Mouse (Mus musculus): ENCODE data around the gene Dglucy. TPM values are rescaled to one million over a fixed set of nuclear protein-coding genes. Genes with fewer than 3 reads are reported as not detected.

Dglucy gene
- polyA plus RNA-seq, 1 experiment from 2014 or later = 2.6 TPM

- no peak overlapping the region for H3K4me2 ChIP-seq (replicated peaks; ENCODE audit: low read depth)
- TF ChIP-seq CTCF (IDR thresholded peaks at IDR 0.05; ENCODE audit: low read depth) = no peak
- no peak overlapping the region for H3K9ac ChIP-seq (ENCODE audit: low read depth, low read length)
- no peaks in the 10 kb centered on the region for H3K36me3 ChIP-seq (ENCODE audit: control insufficient read depth, insufficient read depth)
- WGBS = 80% methylated on average over 2 of the region's 2 CpGs
- no peaks in the 10 kb centered on the region for H3K4me1 ChIP-seq (replicated peaks; ENCODE audit: control insufficient read depth, insufficient read depth, low read length)
- ATAC-seq = no peak
- no peaks in the 10 kb centered on the region for H3K9me3 ChIP-seq (ENCODE audit: control insufficient read depth)
- no peaks in the 10 kb centered on the region for H3K27me3 ChIP-seq (replicated peaks; ENCODE audit: control insufficient read depth, insufficient read depth, low read length)
- H3K4me3 ChIP-seq (ENCODE audit: low read depth, low read length) = no peak overlapping the region
- no peak overlapping the region for H3K27ac ChIP-seq (ENCODE audit: low read depth, low read length)
Observed at GRCm38 (mm10) chr12:100831021-100831420, 52.2 kb downstream of the Dglucy start.

- H3K4me2 ChIP-seq (replicated peaks; ENCODE audit: low read depth) = no peak overlapping the region
- no peak overlapping the region for H3K27ac ChIP-seq (ENCODE audit: low read depth, low read length)
- WGBS = 74% methylated on average over 8 of the region's 8 CpGs
- no peak for TF ChIP-seq CTCF (IDR thresholded peaks at IDR 0.05; ENCODE audit: low read depth)
- no peaks in the 10 kb centered on the region for H3K4me1 ChIP-seq (replicated peaks; ENCODE audit: control insufficient read depth, insufficient read depth, low read length)
- no peaks in the 10 kb centered on the region for H3K27me3 ChIP-seq (replicated peaks; ENCODE audit: control insufficient read depth, insufficient read depth, low read length)
- no peak overlapping the region for H3K9ac ChIP-seq (ENCODE audit: low read depth, low read length)
- H3K4me3 ChIP-seq (ENCODE audit: low read depth, low read length) = no peak overlapping the region
- no peak for ATAC-seq
- H3K9me3 ChIP-seq (ENCODE audit: control insufficient read depth) = no peaks in the 10 kb centered on the region
- H3K36me3 ChIP-seq (ENCODE audit: control insufficient read depth, insufficient read depth) = no peaks in the 10 kb centered on the region
Observed at GRCm38 (mm10) chr12:100831629-100832325, 52.9 kb downstream of the Dglucy start.

- Histone ChIP-seq H3K4me1 (replicated peaks; ENCODE audit: control insufficient read depth, insufficient read depth, low read length) (no peaks in the 10 kb centered on the region), H3K4me3 (ENCODE audit: low read depth, low read length) (no peak overlapping the region), H3K27me3 (replicated peaks; ENCODE audit: control insufficient read depth, insufficient read depth, low read length) (no peaks in the 10 kb centered on the region), H3K36me3 (ENCODE audit: control insufficient read depth, insufficient read depth) (no peaks in the 10 kb centered on the region), H3K27ac (ENCODE audit: low read depth, low read length) (no peak overlapping the region), H3K9me3 (ENCODE audit: control insufficient read depth) (no peaks in the 10 kb centered on the region), H3K4me2 (replicated peaks; ENCODE audit: low read depth) (no peak overlapping the region), H3K9ac (ENCODE audit: low read depth, low read length) (no peak overlapping the region)
- ATAC-seq = no peak
- WGBS = 72% methylated on average over 3 of the region's 3 CpGs
- no peak for TF ChIP-seq CTCF (IDR thresholded peaks at IDR 0.05; ENCODE audit: low read depth)
Observed at GRCm38 (mm10) chr12:100837208-100837607, 58.4 kb downstream of the Dglucy start.

GRCm38 (mm10) chr12:100839079-100839600 is 60.3 kb downstream of the Dglucy start:
- no peak overlapping the region for H3K9ac ChIP-seq (ENCODE audit: low read depth, low read length)
- no peaks in the 10 kb centered on the region for H3K4me1 ChIP-seq (replicated peaks; ENCODE audit: control insufficient read depth, insufficient read depth, low read length)
- no peak overlapping the region for H3K4me2 ChIP-seq (replicated peaks; ENCODE audit: low read depth)
- H3K27me3 ChIP-seq (replicated peaks; ENCODE audit: control insufficient read depth, insufficient read depth, low read length) = no peaks in the 10 kb centered on the region
- no peak for ATAC-seq
- no peak for TF ChIP-seq CTCF (IDR thresholded peaks at IDR 0.05; ENCODE audit: low read depth)
- no peaks in the 10 kb centered on the region for H3K36me3 ChIP-seq (ENCODE audit: control insufficient read depth, insufficient read depth)
- H3K9me3 ChIP-seq (ENCODE audit: control insufficient read depth) = no peaks in the 10 kb centered on the region
- WGBS = 20% methylated on average over 8 of the region's 8 CpGs
- H3K27ac ChIP-seq (ENCODE audit: low read depth, low read length) = no peak overlapping the region
- H3K4me3 ChIP-seq (ENCODE audit: low read depth, low read length) = no peak overlapping the region

GRCm38 (mm10) chr12:100839926-100840325 is 61.1 kb downstream of the Dglucy start:
- no peak overlapping the region for H3K27ac ChIP-seq (ENCODE audit: low read depth, low read length)
- WGBS = 87% methylated on average over 6 of the region's 6 CpGs
- H3K36me3 ChIP-seq (ENCODE audit: control insufficient read depth, insufficient read depth) = no peaks in the 10 kb centered on the region
- no peak for TF ChIP-seq CTCF (IDR thresholded peaks at IDR 0.05; ENCODE audit: low read depth)
- no peak overlapping the region for H3K4me2 ChIP-seq (replicated peaks; ENCODE audit: low read depth)
- H3K4me3 ChIP-seq (ENCODE audit: low read depth, low read length) = no peak overlapping the region
- no peaks in the 10 kb centered on the region for H3K4me1 ChIP-seq (replicated peaks; ENCODE audit: control insufficient read depth, insufficient read depth, low read length)
- H3K9me3 ChIP-seq (ENCODE audit: control insufficient read depth) = no peaks in the 10 kb centered on the region
- H3K27me3 ChIP-seq (replicated peaks; ENCODE audit: control insufficient read depth, insufficient read depth, low read length) = no peaks in the 10 kb centered on the region
- no peak overlapping the region for H3K9ac ChIP-seq (ENCODE audit: low read depth, low read length)
- no peak for ATAC-seq

- Histone ChIP-seq H3K9me3 (ENCODE audit: control insufficient read depth) (no peaks in the 10 kb centered on the region), H3K4me1 (replicated peaks; ENCODE audit: control insufficient read depth, insufficient read depth, low read length) (no peaks in the 10 kb centered on the region), H3K27ac (ENCODE audit: low read depth, low read length) (no peak overlapping the region), H3K27me3 (replicated peaks; ENCODE audit: control insufficient read depth, insufficient read depth, low read length) (no peaks in the 10 kb centered on the region), H3K36me3 (ENCODE audit: control insufficient read depth, insufficient read depth) (no peaks in the 10 kb centered on the region), H3K4me3 (ENCODE audit: low read depth, low read length) (no peak overlapping the region), H3K4me2 (replicated peaks; ENCODE audit: low read depth) (no peak overlapping the region), H3K9ac (ENCODE audit: low read depth, low read length) (no peak overlapping the region)
- peak; percentile 52 for ATAC-seq
- 18% methylated on average over 3 of the region's 3 CpGs for WGBS
- peak; percentile 98 for TF ChIP-seq CTCF (IDR thresholded peaks at IDR 0.05; ENCODE audit: low read depth)
Observed at GRCm38 (mm10) chr12:100841211-100841792, 62.4 kb downstream of the Dglucy start.

All from intestine, postnatal 0 days (tissue).